Mouse (Mus musculus): ENCODE results near the gene Gm21800. TPM values are rescaled to one million over a fixed set of nuclear protein-coding genes. Genes with fewer than 3 reads are reported as not detected.
"Not testable (repeated sequence)": the region's sequence is repeated elsewhere in the genome, so short reads cannot be mapped to it uniquely, and the experiment has no call there.

Gene Gm21800
- polyA plus RNA-seq (2016; fragmentation: Nextera tagmentation; extraction: Ambion mirVana), result not detected in 2 replicates

GRCm38 (mm10) chrY:41406198-41406597 is at the start of gene Gm21800:
Gm21800 (plus strand) TSS chrY:41406498.
- H3K4me3 ChIP-seq; H3K9me3 ChIP-seq; ATAC-seq (ENCODE audit: low FRiP score, low read depth); H3K4me1 ChIP-seq; H3K27me3 ChIP-seq; H3K36me3 ChIP-seq; H3K4me2 ChIP-seq (replicated peaks); H3K27ac ChIP-seq (replicated peaks); H3K9ac ChIP-seq (replicated peaks): not testable (repeated sequence)
- WGBS, result no CpG with 5 or more reads among the region's 3 CpGs
